Mouse (Mus musculus) CH12.LX (cell line): ENCODE data around the gene Grap. TPM values are rescaled to one million over a fixed set of nuclear protein-coding genes. Genes with fewer than 3 reads are reported as not detected.

Experiments used
- DNase-seq: peaks from one replicate; pipeline ENCODE4 v3.0.0-alpha.2; 2013; ENCODE audit errors: extremely low read depth
- H3K27ac ChIP-seq: 2 replicates; pipeline ENCODE4 v1.5.1; 2012; ENCODE audit warnings: low read depth, mild to moderate bottlenecking, control low read depth, moderate library complexity; ENCODE audit not compliant: insufficient read depth
- H3K27me3 ChIP-seq: replicated peaks from 2 replicates; pipeline ENCODE3; 2012; ENCODE audit warnings: inconsistent platforms
- H3K36me3 ChIP-seq, 2 experiments: replicated peaks in 1 of 2; 2 replicates each; pipeline versions ENCODE3 to v1.6.1; 2012; ENCODE audit warnings: inconsistent platforms in 1 of 2, low read length in 1 of 2, mild to moderate bottlenecking in 1 of 2, mixed read lengths in 1 of 2, moderate library complexity in 1 of 2; ENCODE audit not compliant: control insufficient read depth in 1 of 2, insufficient read depth in 1 of 2
- H3K4me1 ChIP-seq, 2 experiments: 2 replicates each; pipeline ENCODE4 v1.6.1; 2012; ENCODE audit warnings: inconsistent platforms in 1 of 2, moderate library complexity in 1 of 2; ENCODE audit not compliant: insufficient read depth in 2 of 2, control insufficient read depth in 1 of 2
- H3K4me2 ChIP-seq: 2 replicates; pipeline ENCODE4 v1.6.1; 2012; ENCODE audit warnings: low read depth, mild to moderate bottlenecking, control low read depth; ENCODE audit not compliant: poor library complexity, insufficient read depth, severe bottlenecking
- H3K4me3 ChIP-seq, 3 experiments: fragments of 150-350 bp in 1 of 3; sonication (generic) in 1 of 3; replicated peaks in 1 of 3; 2 replicates each; pipeline versions ENCODE3 to v1.5.1; 2011 to 2012; ENCODE audit warnings: low read depth in 2 of 3, low read length in 2 of 3, mild to moderate bottlenecking in 2 of 3, moderate library complexity in 2 of 3, control low read depth in 1 of 3, improper control_type of control experiment in 1 of 3, inconsistent platforms in 1 of 3, mixed read lengths in 1 of 3; ENCODE audit not compliant: poor library complexity in 1 of 3
- H3K79me2 ChIP-seq: replicated peaks from 2 replicates; pipeline ENCODE4 v1.6.1; 2012; ENCODE audit warnings: mild to moderate bottlenecking, moderate library complexity; ENCODE audit not compliant: control insufficient read depth, poor library complexity, insufficient read depth, severe bottlenecking; ENCODE audit errors: extremely low read depth
- H3K9ac ChIP-seq: 2 replicates; pipeline ENCODE4 v1.6.1; 2012; ENCODE audit warnings: low read depth, mild to moderate bottlenecking, control low read depth, moderate library complexity; ENCODE audit not compliant: insufficient read depth
- H3K9me3 ChIP-seq: replicated peaks from 2 replicates; pipeline ENCODE3; 2012; ENCODE audit warnings: low read length, inconsistent platforms, mixed read lengths
- BHLHE40 ChIP-seq: IDR thresholded peaks from 2 replicates; pipeline ENCODE4 v1.6.1; 2011; ENCODE audit warnings: mild to moderate bottlenecking, low read depth, low read length, improper control_type of control experiment
- CHD1 ChIP-seq: IDR thresholded peaks from 2 replicates; pipeline ENCODE4 v1.6.1; 2012; ENCODE audit warnings: low read depth, low read length, improper control_type of control experiment, inconsistent platforms
- CHD2 ChIP-seq: IDR thresholded peaks from 2 replicates; pipeline ENCODE4 v1.6.1; 2011; ENCODE audit warnings: low read length, improper control_type of control experiment
- CTCF ChIP-seq, 2 experiments: IDR thresholded peaks in 1 of 2; conservative IDR thresholded peaks in 1 of 2; 2 replicates each; pipeline ENCODE4 v1.5.1; 2011 to 2012; ENCODE audit warnings: low read depth in 2 of 2, low read length in 2 of 2, improper control_type of control experiment in 1 of 2, inconsistent platforms in 1 of 2, mild to moderate bottlenecking in 1 of 2, moderate library complexity in 1 of 2
- E2F4 ChIP-seq: IDR thresholded peaks from 2 replicates; pipeline ENCODE4 v1.6.1; 2011; ENCODE audit warnings: low read depth, low read length, improper control_type of control experiment; ENCODE audit not compliant: insufficient replicate concordance
- ETS1 ChIP-seq: conservative IDR thresholded peaks from 2 replicates; pipeline ENCODE4 v1.6.1; 2012; ENCODE audit warnings: low read depth, mild to moderate bottlenecking, inconsistent platforms, low read length, improper control_type of control experiment, moderate library complexity
- GABPA ChIP-seq: IDR thresholded peaks from 2 replicates; pipeline ENCODE4 v1.6.1; 2012; ENCODE audit warnings: low read depth, low read length, improper control_type of control experiment, inconsistent platforms; ENCODE audit not compliant: insufficient replicate concordance
- HCFC1 ChIP-seq: IDR thresholded peaks from 2 replicates; pipeline ENCODE4 v1.6.1; 2012; ENCODE audit warnings: low read depth, mild to moderate bottlenecking, inconsistent platforms, low read length, improper control_type of control experiment
- IRF4 ChIP-seq: IDR thresholded peaks from 2 replicates; pipeline ENCODE4 v1.6.1; 2014; ENCODE audit warnings: low read depth, mild to moderate bottlenecking, inconsistent platforms, low read length, improper control_type of control experiment
- JUND ChIP-seq: conservative IDR thresholded peaks from 2 replicates; pipeline ENCODE4 v1.6.1; 2011; ENCODE audit warnings: low read depth, low read length, improper control_type of control experiment
- KAT2A ChIP-seq: IDR thresholded peaks from 2 replicates; pipeline ENCODE4 v1.6.1; 2012; ENCODE audit warnings: low read length, improper control_type of control experiment, inconsistent platforms; ENCODE audit not compliant: insufficient replicate concordance
- MAZ ChIP-seq: IDR thresholded peaks from 2 replicates; pipeline ENCODE4 v1.6.1; 2012; ENCODE audit warnings: low read depth, mild to moderate bottlenecking, inconsistent platforms, low read length, improper control_type of control experiment, moderate library complexity
- MEF2A ChIP-seq: IDR thresholded peaks from 2 replicates; pipeline ENCODE4 v1.6.1; 2014; ENCODE audit warnings: low read depth, mild to moderate bottlenecking, inconsistent platforms, low read length, improper control_type of control experiment, borderline replicate concordance
- MXI1 ChIP-seq: IDR thresholded peaks from 2 replicates; pipeline ENCODE4 v1.6.1; 2011; ENCODE audit warnings: mild to moderate bottlenecking, low read depth, low read length, improper control_type of control experiment
- MYC ChIP-seq: IDR thresholded peaks from 2 replicates; pipeline ENCODE4 v1.6.1; 2011; ENCODE audit warnings: low read depth, mild to moderate bottlenecking, improper control_type of control experiment, low read length
- POLR2A ChIP-seq: IDR thresholded peaks from 2 replicates; pipeline ENCODE4 v1.6.1; 2011; ENCODE audit warnings: low read depth, mild to moderate bottlenecking, improper control_type of control experiment, low read length
- RAD21 ChIP-seq: IDR thresholded peaks from 2 replicates; pipeline ENCODE4 v1.6.1; 2011; ENCODE audit warnings: low read depth, mild to moderate bottlenecking, low read length, improper control_type of control experiment, moderate library complexity
- SMC3 ChIP-seq: IDR thresholded peaks from 2 replicates; pipeline ENCODE4 v1.6.1; 2011; ENCODE audit warnings: low read depth, low read length, improper control_type of control experiment
- TBP ChIP-seq: conservative IDR thresholded peaks from 2 replicates; pipeline ENCODE4 v1.6.1; 2011; ENCODE audit warnings: low read depth, low read length, improper control_type of control experiment
- TCF12 ChIP-seq: IDR thresholded peaks from 2 replicates; pipeline ENCODE4 v1.6.1; 2014; ENCODE audit warnings: low read depth, mild to moderate bottlenecking, inconsistent platforms, low read length, improper control_type of control experiment
- UBTF ChIP-seq: IDR thresholded peaks from 2 replicates; pipeline ENCODE4 v1.6.1; 2012; ENCODE audit warnings: low read depth, mild to moderate bottlenecking, inconsistent platforms, low read length, improper control_type of control experiment, moderate library complexity
- USF1 ChIP-seq: IDR thresholded peaks from 2 replicates; pipeline ENCODE4 v1.6.1; 2014; ENCODE audit warnings: low read depth, mild to moderate bottlenecking, inconsistent platforms, low read length, improper control_type of control experiment
- ZC3H11A ChIP-seq: IDR thresholded peaks from 2 replicates; pipeline ENCODE4 v1.6.1; 2012; ENCODE audit warnings: low read depth, mild to moderate bottlenecking, inconsistent platforms, low read length, improper control_type of control experiment
- ZKSCAN1 ChIP-seq: IDR thresholded peaks from 2 replicates; pipeline ENCODE4 v1.6.1; 2012; ENCODE audit warnings: low read depth, inconsistent platforms, low read length, improper control_type of control experiment, borderline replicate concordance
- ZMIZ1 ChIP-seq: IDR thresholded peaks from 2 replicates; pipeline ENCODE4 v1.6.1; 2012; ENCODE audit warnings: low read depth, mild to moderate bottlenecking, inconsistent platforms, low read length, improper control_type of control experiment
- dilution Hi-C: fragments of 300-500 bp; cut with MboI; formaldehyde crosslinking; loops from 2 replicates; pipeline ENCODE4 v1.14.3; 2020; ENCODE audit warnings: low sequenced_read_pairs; ENCODE audit not compliant: extremely low pct_unique_long_range_greater_than_20kb, extremely low pct_ligation_motif_present
- in situ Hi-C: fragments of 300-500 bp; cut with MboI; formaldehyde crosslinking; loops from 3 replicates; pipeline ENCODE4 v1.14.3; 2019; ENCODE audit warnings: low sequenced_read_pairs, low pct_ligation_motif_present, low pct_unique_long_range_greater_than_20kb, mixed read lengths
- polyA plus RNA-seq: library from polyadenylated mRNA; unstranded; fragments of >175 nt; gene quantifications from 2 replicates; pipeline ENCODE4 v1.2.1, GENCODE M21; 2012; ENCODE audit warnings: low read depth; ENCODE audit not compliant: insufficient read length
- total RNA-seq, 2 experiments: library from RNA; depleted of rRNA; stranded (reverse); fragments of 300-350 nt in 1 of 2; fragments of >200 nt in 1 of 2; gene quantifications; 2 replicates each; pipeline ENCODE4 v1.2.3; 2012 to 2014

Gene Grap
- total and polyA plus RNA-seq, 3 experiments, result 274 to 412 (median 280) TPM

DNA sequence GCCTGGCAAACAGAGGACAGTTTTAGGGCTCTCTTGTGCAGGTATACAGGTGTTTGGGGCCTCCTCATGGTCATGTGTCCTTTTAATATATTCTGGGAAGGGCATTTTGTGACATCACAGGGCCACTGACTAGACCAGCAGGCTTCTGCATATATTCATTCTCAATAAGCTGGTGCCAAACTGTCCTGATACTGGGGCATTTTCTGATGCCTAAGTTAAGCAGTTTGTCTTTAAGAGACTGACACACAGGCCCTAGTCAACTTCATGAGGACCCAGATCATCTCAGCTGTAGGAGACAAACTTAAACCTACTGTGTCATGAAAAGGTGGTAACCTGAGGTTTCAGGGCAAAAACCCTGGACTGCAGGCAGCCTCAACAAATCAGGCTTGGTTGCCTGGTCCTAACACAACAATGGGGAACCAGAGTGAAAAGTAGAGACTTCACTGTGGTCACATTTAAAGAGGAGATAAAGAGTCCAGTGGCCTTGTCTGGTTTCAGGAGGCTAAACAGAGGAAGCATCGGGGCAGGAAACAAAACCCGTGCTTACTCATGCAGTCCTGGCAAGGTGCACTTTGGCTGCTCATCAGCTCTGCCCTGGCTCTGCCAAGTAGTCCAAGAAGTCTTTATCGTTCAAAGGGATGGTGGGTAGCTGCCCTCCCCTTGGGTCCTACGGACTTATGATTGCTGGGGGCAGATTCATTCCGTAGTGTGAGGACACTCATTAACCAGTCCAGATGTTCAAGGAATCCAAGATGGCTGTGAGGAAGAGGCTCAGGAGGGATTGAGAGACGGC lies 4.9 kb upstream of the Grap start (continued):
- TF ChIP-seq ZMIZ1 (peak; percentile 67; the same call in 1 of the 2 replicates), MEF2A (peak; percentile 75), CTCF (conservative IDR thresholded peaks at IDR 0.05 in 1 of 2, IDR thresholded peaks at IDR 0.05 in 1 of 2; ENCODE audit: low read depth in 2 of 2, low read length in 2 of 2) (no peak), GABPA (no peak), MYC (no peak; the same call in 1 of the 2 replicates), MAZ (no peak), TCF12 (peak; percentile 59), MXI1 (no peak), SMC3 (no peak; the same call in 1 of the 2 replicates)

DNA sequence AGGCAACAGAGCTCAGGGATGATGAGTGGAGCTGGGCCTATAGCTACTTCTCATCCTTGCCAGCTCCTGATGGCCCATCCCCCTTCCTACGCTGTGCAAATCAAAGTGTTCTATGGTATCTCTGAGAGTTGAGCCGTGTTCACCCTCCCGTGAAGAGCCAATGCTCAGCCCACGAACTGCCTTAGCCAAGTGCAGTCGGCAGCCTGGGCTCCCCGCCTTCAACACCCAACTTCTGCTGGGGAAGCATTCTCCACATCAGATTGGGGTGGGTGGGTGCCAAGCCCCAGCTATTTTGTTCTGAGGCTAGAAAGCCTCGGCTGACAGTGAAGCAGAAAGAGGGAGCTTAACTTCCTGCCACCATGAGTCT lies 4.3 kb upstream of the Grap start:
- H3K9me3 ChIP-seq, result no peaks in the 10 kb centered on the region
- peak overlapping the region; percentile 100 for H3K27ac ChIP-seq
- H3K27me3 ChIP-seq, result no peaks in the 10 kb centered on the region
- TF ChIP-seq TBP (no peak; the same call in none of the 2 replicates), KAT2A (no peak), ETS1 (no peak; the same call in 1 of the 2 replicates), UBTF (0 out of 2 replicates have a peak, but pooled peaks have one; percentile 32), ZC3H11A (no peak), RAD21 (no peak; the same call in 1 of the 2 replicates), POLR2A (0 out of 2 replicates have a peak, but pooled peaks have one; percentile 7), E2F4 (no peak), HCFC1 (0 out of 2 replicates have a peak, but pooled peaks have one; percentile 2), SMC3 (no peak), CHD1 (peak; percentile 19; the same call in 1 of the 2 replicates), USF1 (no peak), CTCF (conservative IDR thresholded peaks at IDR 0.05 in 1 of 2, IDR thresholded peaks at IDR 0.05 in 1 of 2; ENCODE audit: low read depth in 2 of 2, low read length in 2 of 2) (no peak), BHLHE40 (no peak), GABPA (no peak), IRF4 (no peak), CHD2 (peak; percentile 74), JUND (0 out of 2 replicates have a peak, but pooled peaks have one; percentile 15), ZKSCAN1 (no peak)
- dilution Hi-C loops (no loop called here), in situ Hi-C loops (no loop called here)
- H3K79me2 ChIP-seq, result peaks cover 17% of the 10 kb centered on the region
- H3K4me3 ChIP-seq, result peak overlapping the region in 2 of 3 experiments; percentile 14 to 16
- no peaks in the 10 kb centered on the region for H3K36me3 ChIP-seq
- peak; percentile 93 for DNase-seq
- H3K4me2 ChIP-seq, result peak overlapping the region; percentile 52; the same call in 1 of the 2 replicates
- H3K9ac ChIP-seq, result peak overlapping the region; percentile 75
- H3K4me1 ChIP-seq, result peaks cover 46 to 84% of the 10 kb centered on the region in 2 experiments
